Mouse (Mus musculus): Measurements from ENCODE around the gene Mup15. TPM values are rescaled to one million over a fixed set of nuclear protein-coding genes. Genes with fewer than 3 reads are reported as not detected.

The Mup15 gene
- total RNA-seq (2023) = not detected in 4 replicates

DNA sequence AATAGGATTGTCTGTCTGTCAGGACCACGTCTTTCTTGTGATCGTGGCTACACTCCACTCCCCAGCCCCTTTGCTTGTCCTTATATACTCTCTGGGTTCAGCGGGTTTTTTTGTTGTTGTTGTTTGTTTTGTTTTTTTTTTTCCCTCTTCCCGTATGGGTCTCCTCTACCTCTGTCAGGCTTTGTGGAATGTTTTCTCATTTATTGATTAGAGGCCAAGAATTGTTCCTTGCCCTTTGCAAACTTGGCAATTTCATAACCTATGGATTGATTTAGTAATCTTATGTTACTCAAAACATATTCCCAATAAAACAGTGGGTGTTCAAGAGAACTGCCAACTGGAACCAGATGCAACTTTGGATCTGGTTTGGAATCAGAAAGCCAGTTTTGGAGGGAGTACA, at the start of gene Mup15:
Mup15 (minus strand) TSS at position 101 of the 400 bp plus-strand sequence.

Other genes with a start within 250 kb of the Mup15 start
- gene Mup13, start 211.5 kb downstream of the Mup15 start, total RNA-seq (2023) = not detected in 4 replicates
- gene Mup14, start 135.7 kb downstream of the Mup15 start, total RNA-seq (2023) = not detected in 4 replicates
- gene Mup16, start 79.8 kb upstream of the Mup15 start, total RNA-seq (2023) = not detected in 4 replicates
- not detected in 4 replicates for gene Mup17, start 156.1 kb upstream of the Mup15 start, total RNA-seq (2023)
- not detected in 4 replicates for gene Mup18, start 234.4 kb upstream of the Mup15 start, total RNA-seq (2023)

Data from B cell, adult 62 days (primary cell).